Mouse (Mus musculus) CD4-positive, CD25-positive, alpha-beta regulatory T cell (primary cell): ENCODE data around the gene Tmem199. TPM values are rescaled to one million over a fixed set of nuclear protein-coding genes. Genes with fewer than 3 reads are reported as not detected.

ENCODE experiments used
- polyA plus RNA-seq: library from polyadenylated mRNA; unstranded; fragments of 100-300 nt; shearing (Covaris generic); gene quantifications from one replicate; pipeline ENCODE4 v1.2.1, GENCODE M21; 2017

The Tmem199 gene
- 45.8 TPM for polyA plus RNA-seq

DNA sequence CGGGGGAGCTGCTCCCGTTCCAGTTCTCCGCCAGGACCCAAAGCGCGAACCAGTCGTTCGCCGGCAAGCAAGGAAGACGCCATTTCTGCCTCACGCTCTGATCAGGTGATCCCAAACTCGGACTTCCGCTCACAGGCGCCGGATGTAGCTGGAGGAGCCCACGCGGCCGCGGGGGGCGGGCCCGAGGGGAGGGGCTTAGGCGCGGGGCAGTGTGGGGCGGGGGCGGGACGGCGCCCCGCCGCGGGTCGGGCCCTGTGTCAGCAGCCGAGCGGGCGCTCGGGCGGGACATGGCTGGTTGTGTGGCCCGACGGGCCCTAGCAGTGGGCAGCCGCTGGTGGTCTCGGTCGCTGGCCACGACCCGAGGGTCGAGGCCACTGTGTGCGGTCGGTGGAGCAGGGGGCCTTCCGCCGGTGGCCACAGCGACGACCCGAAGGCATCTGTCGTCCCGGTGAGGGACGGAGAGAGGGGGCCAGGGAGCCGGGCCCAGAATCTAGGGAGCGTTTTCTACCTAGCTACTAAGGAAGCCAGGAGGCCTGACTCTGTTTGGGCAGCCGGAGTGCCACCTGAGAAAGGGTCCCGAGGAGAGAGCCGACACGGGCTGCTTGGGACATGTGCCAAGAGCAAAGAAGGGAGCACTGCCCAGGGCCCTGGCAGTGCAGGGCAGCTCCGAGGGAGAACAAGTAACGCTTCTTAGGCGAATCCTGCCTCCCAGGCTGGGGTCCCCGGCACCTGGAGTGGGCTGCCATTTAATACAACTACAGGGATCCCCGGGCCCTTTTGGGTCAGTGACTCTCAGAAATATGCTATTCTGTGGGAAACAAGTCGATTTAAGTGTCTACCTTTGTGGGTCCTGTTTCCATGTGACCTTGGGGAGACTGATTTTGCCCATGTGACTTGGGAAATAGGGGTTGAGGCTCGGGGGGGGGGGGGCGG, at the start of gene Tmem199, which contains the start of gene Poldip2:
Gene Tmem199, minus strand, starts transcription at position 148 of the 933 bp plus-strand sequence.
Gene Poldip2, plus strand, starts transcription at position 169 of the 933 bp plus-strand sequence.

DNA sequence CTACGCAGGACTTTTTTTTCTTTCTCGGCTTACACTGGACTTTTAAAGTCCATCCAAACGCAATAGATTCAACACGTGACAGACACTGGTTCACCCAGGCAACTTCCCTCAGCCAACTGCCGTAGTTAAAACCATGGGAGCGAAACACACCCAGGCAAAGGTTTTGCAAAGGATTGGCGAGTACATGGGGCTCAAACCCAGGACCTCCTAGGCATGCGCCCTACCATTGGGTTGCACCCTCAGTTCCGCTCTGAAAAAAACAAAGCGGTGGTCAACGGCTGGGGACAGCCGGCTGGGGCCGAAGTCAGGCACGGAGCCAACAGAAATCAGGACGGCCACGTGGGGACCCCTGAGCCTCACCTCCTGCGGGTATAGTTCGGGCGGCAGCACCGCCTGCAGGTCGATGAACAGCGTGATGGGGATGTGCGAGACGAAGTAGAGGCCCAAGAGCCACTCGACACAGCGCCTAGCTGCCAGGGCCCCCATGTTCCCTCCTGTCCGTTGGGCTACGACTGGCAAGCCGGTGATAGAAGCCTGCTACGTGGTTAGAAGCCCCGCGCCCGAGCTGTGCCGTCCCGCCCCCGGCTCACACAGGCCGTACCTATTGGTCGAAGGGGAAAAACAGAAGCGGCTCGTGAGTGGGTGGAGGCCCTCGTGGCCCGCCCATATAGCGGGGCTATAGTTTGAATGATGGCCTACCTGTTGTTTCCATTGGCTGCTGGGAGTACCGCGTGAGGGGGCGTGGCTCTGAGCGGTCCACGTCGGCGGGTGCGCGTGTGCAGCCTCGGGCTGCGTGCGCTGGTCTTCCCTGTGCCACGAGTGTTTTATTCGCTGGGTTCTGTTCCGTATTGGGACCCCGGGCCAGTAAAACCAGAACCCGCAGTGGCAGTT, 38.4 kb upstream of the Tmem199 start, which contains the start of gene Tmem97:
Gene Tmem97, minus strand, starts transcription at position 610 of the 891 bp plus-strand sequence.

DNA sequence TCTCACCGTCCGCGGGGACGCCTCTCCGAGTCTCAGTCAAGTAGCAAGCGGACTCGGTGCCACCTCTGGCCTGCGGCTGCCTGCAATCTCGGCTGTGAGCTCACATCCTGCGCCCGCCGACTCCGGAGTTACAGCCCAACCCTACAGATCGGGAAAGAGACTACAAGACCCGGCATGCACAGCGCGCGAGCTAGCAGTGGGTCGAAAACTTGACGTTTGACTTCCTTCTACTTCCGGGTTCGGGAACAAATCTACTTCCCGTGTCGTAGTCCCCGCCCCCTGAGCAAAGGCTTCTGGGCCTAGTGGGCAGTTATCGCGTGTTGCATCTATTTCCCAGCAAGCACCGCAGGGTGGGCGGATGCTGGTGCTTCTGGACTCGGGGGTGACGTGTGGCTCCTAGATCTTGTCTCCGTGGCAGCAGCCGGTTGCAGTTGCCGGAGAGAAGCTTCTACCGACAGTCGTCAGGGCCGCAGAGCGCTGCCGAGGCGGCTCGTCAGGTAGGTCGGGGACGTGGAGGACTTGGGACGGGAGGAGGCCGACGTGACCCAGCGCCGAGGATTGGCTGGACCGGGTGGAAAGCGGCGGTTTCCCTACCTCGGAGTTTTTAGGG, 24.2 kb upstream of the Tmem199 start, which contains the start of the genes Tnfaip1 and Ift20:
Gene Tnfaip1, minus strand, starts transcription at position 253 of the 610 bp plus-strand sequence.
Gene Ift20, plus strand, starts transcription at position 282 of the 610 bp plus-strand sequence.

DNA sequence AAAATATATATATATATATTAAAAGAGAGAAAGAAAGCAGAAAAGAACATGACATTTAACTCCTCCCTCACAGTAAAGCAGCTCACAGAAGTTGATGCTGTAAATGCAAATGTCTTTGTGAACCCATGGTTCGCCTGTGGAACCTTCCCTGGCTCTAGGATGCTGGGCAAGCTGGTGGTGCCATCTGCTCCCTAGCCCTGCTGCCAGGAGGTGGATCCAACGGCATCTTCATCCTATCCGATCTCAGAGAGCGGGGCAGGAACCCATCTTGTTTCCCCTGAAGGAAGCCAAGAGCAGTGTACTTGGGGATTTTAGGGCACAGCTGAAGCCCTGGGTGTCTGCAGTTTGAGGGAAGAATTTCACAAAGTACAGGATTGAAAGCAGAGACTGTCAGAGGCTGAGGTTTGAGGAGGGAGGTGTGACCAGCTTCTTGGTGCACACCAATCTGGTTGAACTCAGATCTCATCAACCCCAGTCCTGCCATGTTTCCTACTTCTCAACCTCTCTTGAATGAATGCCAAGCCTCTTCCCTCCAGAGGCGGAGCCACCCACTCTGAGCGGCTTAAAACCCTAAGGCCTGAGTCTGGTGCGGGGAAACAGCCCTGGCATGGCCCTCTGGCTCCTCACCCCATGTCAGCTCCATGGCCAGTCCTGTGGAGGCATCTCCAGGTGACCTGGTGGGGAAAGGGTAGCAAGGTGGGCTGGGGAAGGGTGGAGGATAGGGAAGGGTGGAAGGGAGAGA, 8.9 kb downstream of the Tmem199 start, which contains the start of gene Sebox:
Gene Sebox, plus strand, starts transcription at position 539 of the 742 bp plus-strand sequence.

DNA sequence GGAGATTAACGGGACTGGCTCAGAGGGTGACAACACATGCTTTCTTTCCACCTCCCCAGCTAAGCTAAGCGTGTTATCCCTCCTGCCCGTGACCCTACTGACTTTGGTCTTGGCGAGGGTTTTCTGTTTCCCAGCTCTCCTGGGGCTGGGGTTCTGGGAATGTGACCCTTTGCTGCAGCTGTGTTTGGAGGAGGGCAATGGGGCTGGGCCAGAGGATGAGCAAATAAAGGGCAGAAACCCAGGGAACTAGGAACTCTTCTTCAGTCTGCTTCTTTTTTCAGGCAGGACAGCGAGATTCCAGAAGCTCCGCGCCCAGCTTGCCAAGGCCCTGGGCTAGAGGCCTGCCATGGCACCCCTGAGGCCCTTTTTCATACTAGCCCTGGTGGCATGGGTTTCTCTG, 13.0 kb downstream of the Tmem199 start, which contains the start of gene Vtn:
Gene Vtn, plus strand, starts transcription at position 88 of the 400 bp plus-strand sequence.

DNA sequence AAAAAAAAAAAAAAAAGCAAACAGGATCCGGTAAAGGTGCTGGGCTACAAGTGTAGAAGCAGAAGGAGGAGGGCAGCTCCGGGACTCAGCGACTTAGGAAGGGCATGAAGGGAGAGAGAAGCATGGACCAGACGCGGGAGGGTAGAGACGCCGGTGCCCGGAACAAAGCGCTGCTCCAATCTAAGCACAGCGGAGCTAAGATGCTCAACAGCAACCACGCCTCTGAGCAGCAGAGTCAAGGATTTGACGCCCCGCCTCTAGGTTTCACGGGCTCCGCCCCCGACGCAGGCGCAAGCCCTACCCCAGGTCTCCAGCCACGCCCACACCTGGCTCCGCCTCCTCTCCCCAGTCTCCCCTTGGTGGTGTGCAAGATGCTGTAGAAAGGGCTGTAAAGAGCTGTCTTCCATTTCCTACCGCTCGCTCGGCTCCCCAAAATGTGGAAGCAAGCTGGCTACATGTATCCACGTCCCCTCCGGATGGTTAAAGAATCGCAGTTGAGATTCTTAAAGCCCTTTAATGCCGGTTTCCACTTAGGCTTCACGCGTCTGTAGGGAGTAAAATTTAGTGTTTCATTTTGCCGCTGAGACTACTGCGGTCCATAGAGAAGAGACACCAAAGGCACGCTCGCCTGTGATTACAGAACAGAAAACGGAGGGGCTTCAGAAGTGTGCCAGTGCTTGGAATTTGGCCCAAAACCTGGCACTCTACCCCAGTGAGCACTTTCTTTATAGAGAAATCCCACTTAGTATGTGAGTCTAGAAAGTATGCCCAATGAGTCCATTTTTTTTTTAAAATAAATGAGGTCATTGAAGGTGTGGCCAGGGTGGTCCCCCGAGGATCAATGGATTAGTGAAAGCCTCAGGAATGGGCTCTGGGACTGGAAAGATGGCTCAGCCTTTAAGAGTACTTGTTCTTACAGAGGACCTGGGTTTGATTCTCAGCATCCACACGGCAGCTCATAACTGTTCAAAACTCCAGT, 14.1 kb downstream of the Tmem199 start, which contains the start of gene Sarm1:
Gene Sarm1, minus strand, starts transcription at position 211 of the 979 bp plus-strand sequence.

DNA sequence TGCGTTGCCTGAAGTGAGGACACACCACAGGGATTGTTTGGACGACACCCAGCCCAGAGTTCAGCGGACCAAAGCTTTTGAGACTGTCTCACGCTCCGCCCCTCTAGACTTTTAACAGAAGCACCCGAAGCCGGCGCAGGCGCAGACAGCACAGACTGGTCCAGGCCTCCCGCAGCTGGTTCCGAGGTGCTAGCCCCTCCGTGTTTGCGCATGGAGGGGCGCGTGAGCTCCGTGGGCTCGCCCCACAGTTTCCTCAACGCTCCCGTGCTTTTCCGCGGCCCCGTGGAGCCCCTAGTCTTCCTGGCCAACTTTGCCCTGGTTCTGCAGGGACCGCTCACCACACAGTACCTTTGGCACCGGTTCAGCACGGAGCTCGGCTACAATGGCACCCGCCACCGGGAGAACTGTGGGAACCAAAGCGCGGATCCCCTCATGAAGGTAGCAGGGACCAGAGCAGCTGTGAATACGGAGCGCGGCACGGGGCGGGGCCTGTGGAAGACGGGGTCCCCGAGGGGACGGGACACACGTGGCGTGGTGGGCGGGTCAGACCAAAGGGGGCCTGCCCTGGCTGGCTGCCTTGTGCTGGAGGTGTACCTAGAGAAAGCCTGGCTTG, 46.3 kb downstream of the Tmem199 start, which contains the start of gene Slc46a1:
Gene Slc46a1, plus strand, starts transcription at position 130 of the 613 bp plus-strand sequence.

Other genes starting within 250 kb of the Tmem199 start
- 0.38 TPM for gene BC030499, start 221.3 kb downstream of the Tmem199 start, polyA plus RNA-seq
- 1.9 TPM for gene Spag5, start 210.6 kb downstream of the Tmem199 start, polyA plus RNA-seq
- 5.9 TPM for gene Aldoc, start 189.2 kb downstream of the Tmem199 start, polyA plus RNA-seq
- gene Pigs, start 183.8 kb downstream of the Tmem199 start, polyA plus RNA-seq: 114 TPM
- gene Unc119, start 168.7 kb downstream of the Tmem199 start, polyA plus RNA-seq: 59.7 TPM
- gene Foxn1, start 125.6 kb downstream of the Tmem199 start, polyA plus RNA-seq: not detected
- not detected for gene Slc13a2, start 90.0 kb downstream of the Tmem199 start, polyA plus RNA-seq
- 2.3 TPM for gene Slc46a1, start 46.5 kb downstream of the Tmem199 start, polyA plus RNA-seq
- 3.3 TPM for gene Sarm1, start 14.4 kb downstream of the Tmem199 start, polyA plus RNA-seq
- gene Vtn, start 13.1 kb downstream of the Tmem199 start, polyA plus RNA-seq: not detected
- gene Sebox, start 8.7 kb downstream of the Tmem199 start, polyA plus RNA-seq: not detected
- 50.0 TPM for gene Poldip2, start within 50 bp of the Tmem199 start, polyA plus RNA-seq
- gene Tnfaip1, start 24.2 kb upstream of the Tmem199 start, polyA plus RNA-seq: 16.3 TPM
- 116 TPM for gene Ift20, start 24.2 kb upstream of the Tmem199 start, polyA plus RNA-seq
- gene Tmem97, start 38.6 kb upstream of the Tmem199 start, polyA plus RNA-seq: 11.9 TPM
- 13.8 TPM for gene Nlk, start 185.2 kb upstream of the Tmem199 start, polyA plus RNA-seq
- 40.2 TPM for gene Ccnq, start 239.6 kb upstream of the Tmem199 start, polyA plus RNA-seq